Mouse (Mus musculus): ENCODE data around the gene Dcst2.

Gene Dcst2

DNA sequence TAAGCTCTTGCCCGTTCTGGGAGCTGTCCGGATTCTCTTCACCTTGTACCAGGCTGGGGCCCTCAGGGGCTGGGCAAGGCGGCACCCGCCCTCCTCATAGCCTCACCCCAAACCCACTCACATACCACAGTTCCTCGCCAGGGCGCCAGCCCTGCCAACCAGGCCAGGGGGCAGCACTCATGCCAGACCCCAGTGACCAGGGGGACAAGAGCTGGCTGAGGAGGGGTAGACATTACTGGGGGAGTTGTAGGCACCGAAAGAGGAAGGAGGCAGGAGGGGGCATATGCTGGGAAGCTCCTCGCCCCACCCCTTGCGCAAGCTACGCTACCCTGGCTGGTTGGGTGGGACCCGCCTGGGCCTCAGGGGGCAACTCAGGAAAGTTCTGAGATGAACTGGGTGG is 25.9 kb downstream of the Dcst2 start:
- no peak for DNase-seq (ENCODE audit: low read depth, low spot score)

DNA sequence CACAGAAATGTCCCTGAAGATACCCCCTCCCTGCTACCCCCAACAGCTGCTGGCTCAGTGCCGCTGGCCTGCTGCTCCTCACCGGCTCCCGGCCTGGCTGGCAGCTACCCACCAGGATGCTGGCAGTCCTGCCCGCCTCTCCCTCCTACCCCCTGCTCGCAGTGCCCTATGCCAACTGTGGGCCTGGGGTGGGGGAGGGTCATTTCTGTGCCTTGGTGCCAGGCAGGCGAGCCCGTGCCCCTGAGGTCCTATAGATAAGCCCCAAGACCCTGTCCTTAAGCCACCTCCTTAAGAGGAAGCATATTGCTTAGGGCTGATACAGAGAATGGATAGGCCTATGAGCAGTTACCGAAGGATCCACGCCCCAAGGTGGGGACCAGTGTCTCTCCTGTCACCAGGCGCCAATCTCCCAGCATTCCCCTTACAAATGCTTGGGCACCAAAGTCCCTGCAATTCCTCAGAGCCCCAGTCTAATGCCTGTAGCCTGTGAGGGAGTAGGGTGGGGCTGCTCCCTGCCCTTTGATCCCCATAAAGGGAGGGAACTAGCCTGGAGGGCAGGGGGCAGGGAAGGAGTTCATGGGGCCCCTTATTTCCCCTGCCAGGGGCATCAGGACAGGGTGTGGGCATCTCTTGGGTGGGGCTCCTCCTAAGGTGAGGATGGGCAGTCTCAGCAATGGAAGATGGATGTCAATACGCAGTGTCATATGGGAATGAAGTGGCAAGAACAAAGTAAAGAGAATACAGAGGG is 26.5 kb downstream of the Dcst2 start:
- no peak for DNase-seq (ENCODE audit: low read depth, low spot score)

DNA sequence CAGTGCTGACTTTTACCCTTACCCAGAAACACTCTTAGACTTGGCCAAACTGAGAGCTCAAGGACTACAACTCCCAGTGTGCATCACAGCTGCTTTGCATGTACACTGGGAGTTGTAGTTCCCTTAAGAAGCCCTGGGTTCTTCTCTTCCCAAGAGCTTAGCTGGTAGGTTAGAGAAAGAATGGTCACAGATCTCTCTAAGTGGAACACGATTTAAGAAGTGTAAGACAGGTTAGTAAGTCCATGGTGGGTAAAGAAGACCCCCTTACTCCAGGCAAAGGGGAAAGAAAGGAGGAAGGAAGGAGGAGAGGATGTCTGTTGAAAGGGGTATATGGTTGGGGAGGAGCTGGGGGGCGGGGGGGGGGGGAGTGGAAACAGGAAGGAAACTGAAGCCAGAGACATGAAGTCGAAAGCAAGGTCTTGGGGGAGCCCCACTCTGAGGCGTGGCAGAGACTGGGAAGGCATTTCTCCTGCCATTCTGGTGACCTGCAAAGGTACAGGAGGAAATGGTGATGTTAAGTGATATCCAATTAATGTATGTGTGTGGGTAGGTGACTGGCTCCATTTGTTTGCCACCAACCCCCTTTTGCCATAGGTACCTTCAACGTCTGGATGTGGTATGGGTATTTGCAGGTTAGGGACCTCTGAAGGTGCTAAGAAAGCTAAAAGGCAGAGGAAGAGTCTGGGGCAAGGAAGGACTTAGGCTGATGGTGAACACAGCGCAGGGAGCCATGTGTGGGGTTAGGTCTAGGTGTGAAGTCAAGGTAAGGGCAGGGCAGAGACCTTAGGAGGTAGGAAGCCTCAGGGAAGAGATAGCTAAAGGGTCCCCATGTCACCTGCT is 27.3 kb downstream of the Dcst2 start:
- no peak for DNase-seq (ENCODE audit: low read depth, low spot score)

DNA sequence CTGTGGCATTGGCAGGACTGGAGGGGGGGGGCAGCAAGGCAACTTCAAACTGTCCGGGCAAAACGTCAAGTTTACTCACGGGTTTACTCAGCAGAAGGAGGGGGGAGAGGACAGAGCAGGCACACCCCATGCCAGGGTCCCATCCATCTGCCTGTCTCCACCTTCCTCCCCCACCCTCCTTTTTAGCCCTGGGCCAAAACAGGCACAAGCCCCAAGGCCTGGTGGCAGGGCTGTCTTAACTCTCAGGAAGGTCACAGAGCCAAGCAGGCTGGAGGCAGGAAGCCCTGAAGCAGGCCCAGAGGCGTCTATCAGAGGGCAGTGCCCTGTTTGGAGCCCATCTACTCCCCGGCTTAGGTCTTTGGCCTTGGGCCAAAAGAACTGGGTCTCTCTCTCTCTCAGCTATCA is 28.3 kb downstream of the Dcst2 start:
- DNase-seq (ENCODE audit: low read depth, low spot score) = no peak

DNA sequence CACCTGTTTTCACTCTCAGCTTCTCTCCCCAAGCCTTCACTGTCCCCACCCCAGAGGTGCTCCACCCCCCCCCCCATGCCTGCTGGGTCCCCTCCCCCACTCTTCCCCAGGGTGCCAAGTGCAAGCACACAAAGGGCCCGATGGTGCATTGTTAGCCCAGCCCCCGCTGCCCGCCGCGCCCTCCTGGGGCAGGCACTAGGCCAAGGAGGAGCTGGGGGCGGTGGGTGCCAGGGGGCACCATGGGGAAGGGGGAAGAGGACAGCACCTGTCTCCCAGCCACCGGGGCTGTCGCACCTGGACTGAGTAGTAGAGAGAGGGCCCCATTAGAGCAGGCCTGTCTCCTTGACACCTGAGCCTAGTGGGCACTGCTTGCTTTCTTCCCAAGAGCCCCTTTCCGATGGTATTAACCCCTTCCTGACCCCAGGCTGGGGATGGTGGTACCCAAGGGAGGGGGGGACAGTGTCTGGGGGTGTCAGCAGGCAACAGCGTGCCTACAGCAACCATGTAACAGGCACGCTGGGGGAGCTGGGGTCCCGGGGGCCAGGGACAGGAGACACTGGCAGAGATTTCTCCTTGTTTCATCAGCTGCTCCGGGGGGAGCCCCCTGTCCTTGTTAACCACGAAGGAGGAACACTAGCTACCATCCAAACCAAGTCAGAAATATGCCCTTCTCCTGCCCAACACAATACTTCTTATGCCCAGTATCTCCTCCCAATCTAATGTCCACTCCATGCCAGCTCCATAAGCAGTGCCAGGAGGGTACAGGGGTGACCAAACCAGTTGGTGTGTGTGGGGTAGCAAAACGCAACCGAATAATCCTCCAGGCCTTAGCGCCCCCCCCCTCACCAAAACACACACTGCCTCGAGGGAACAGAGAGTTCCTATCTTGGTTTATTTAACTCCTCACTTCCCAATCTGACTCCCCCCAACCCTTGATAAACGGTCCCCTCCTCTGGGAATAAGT is 29.2 kb downstream of the Dcst2 start:
- DNase-seq (ENCODE audit: low read depth, low spot score) = no peak

DNA sequence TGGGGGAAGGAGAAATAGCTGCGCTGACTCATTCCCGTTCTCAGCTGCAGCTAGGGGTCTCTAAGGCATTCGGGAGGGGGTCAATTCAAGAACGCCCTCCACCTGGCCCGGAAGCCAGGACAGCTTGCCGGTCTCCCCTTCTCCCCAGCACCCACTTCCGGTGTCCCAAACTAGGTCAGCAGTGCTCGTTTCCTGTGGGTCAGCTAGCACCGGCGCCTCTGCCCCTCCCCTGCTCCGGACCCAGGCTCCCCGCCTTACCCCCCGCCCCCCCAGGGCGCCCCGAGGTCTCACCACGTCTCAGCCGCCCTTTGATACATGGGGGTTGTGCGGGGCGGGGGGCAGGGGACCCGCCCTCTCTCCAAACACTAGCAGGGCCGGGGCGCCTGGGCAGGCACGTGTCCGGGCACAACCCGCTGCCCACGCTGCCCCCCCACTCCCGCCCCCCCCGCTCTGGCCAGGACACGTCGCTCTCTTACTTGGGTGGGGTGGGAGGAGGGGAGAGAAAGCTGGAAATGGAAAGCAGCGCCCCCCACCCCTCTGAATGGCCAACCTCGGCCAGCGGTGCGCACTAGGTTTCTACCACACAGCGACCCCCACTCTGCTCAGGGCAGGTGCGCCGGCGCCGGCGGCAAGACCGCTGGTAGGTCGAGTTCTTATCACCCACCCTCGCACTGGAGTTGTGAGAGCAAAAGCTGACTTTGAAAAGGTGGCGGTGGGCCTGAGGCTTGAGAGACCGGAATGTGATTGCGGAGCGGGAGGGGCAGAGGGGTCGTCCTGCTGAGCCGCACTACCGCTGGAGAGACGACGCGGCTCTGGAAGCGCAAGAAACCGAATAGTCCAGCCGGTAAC is 30.1 kb downstream of the Dcst2 start:
- peak; percentile 57 for DNase-seq (ENCODE audit: low read depth, low spot score)

DNA sequence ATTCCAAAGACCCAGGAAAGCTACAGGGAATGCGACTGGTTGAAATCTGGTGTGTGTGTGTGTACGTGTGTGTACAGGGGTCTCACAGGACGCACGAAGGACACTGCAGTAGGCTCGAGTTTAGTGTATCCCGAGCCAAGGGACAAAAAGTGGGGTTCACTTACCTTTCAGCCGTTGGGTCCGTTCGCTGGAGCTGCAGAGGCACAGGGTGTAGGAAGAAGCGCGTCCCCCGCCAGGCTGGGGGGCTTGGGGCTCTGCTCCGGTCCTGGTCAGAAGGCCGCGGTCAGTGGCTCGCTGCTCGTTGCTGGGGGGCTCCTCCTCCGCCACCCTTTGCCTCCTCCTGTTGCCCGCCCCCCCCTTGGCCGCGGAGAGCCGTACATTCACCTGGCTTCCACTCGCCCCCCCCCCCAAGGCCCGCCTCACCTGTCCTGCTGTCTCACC is 31.1 kb downstream of the Dcst2 start:
- no peak for DNase-seq (ENCODE audit: low read depth, low spot score)

DNA sequence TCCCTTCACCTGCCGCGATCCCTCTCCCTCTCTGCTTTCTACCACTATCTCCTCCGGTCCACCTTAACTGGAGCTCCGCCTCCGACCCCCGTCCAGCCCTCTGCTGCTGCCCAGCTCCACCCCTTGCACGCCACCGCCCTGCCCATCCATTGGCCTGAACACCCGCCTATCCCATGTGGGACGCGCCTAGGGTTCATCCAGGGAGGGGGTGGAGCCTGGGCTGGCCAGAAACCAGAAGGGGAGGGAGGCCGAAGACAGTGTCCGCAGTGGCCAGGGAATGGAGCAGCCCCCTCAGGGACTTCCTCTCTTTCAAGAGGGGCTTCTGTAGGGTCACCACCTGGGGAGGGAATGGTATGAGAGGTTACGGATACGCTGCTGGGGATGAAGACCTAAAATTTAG is 31.8 kb downstream of the Dcst2 start:
- DNase-seq (ENCODE audit: low read depth, low spot score) = peak; percentile 94

DNA sequence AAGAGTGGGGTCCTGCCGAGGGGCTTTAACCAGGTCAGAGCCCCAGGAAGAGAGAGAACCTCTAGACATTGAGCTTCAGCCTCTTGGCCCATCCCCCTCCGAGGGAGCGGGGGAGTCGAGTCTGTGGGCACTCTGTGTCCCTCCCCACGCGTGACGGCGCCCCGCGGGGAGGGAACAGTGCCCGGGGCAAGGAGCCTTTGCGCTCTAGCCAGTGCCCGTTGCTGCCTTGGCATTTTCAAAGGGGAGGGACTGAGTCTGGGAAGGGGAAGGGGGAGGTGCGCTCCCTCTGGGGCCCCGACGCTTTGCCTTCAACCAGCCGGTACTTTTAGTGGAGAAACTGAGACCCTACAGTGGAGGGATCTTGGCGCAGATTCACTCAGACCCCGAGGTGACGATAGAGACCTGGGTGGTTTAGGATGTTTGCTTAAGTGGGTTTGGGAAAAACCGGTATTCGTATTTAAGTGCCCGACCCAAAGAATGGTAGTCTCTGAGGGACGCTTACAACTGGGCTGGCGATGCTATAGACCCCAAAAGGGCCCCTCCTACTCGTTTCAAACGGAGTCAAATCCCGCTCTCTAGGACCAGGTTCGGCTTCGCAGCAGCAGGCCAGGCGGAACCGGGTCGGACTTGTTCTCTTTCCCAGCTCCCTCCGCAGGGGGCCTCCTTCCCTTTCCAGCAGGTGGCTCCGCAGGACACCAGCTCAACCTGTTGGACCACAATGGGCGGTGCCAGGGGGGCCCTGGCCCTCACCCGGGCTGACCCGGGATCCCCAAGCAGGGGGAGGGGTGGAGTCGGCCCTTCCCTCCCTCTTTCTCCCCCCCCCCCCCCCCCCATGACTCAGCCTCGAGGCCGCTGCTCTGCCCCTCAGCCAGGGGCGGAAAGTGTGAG is 32.5 kb downstream of the Dcst2 start, which contains the start of gene Zbtb7b:
Gene Zbtb7b, minus strand, starts transcription at position 771 of the 888 bp plus-strand sequence.
- peak; percentile 64 for DNase-seq (ENCODE audit: low read depth, low spot score)

DNA sequence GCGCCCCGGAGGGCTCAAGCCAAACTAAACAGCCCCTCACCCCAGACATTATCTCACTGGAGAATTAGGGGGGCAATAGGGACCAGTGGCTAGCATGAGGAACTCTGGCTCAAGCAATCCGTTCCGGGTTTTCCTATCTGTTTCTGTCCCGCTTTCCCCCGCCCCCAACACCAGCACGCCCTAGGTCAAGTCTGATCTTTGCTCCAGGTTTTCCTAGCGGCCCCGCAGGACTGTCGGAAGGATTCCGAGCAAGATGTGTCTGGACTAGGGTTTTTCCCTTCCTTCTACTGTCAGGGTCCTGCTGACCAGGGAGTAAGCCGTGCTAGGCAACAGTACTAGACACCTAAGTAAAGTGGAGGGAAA is 33.1 kb downstream of the Dcst2 start:
- DNase-seq (ENCODE audit: low read depth, low spot score) = peak; percentile 73

DNA sequence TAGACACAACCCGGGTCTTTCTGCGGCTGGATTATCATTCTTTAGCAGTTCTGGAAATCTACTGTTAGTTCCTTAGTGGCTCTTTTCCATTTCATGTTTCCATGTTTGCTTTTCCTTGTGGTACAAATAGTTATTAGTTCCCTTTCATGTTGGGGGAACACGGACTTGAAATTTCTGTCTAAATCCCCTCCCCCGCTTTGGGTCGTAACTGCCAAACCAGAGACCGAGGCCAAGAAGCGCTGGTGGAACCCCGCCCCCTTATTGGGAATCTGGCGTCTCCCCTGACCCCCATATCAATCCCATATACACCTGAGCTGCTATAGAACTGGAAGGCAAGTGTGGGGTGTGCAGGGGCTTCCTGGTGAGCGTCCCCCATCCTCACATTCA is 33.6 kb downstream of the Dcst2 start:
- no peak for DNase-seq (ENCODE audit: low read depth, low spot score)

DNA sequence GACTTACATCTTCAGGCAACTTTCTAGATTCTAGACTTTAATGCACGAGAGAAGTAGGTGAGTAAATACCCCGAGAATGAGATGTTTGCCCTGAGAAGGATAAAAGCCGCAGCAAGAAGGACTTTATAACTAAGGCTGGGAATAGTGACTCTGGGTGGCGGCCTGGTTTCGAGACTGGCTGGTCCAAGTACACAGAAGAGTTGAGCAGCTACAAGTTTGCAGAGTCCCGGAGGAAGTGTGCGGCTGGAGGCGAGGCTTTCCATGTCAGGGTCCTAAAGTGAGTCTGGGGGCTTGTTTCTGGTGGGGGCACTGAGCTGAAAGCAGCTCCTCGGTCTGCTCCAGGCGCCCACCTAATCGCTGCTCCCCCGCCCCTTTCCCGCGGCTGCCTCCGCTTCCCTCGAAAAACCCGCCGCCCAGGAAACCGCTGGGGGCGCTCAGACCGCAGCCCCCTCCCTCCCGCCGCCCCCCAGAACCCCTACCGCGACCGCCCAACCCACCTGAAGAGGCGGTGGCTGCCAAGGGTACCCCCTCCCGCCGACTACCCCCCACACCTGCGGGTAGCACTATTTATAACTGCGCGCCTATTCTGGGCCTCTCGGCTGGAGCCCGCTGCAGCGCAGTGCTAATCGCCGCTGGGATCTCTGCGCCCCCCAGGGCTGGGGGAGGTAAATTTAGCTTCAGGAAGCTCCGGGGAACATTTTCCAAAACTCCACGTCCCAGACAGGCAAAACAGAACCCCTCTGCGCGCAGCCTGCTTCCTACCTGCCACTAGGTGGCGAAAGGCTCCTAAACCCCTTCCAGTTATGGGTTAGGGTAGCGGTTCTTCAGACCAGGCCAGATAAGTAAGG is 34.3 kb downstream of the Dcst2 start:
- no peak for DNase-seq (ENCODE audit: low read depth, low spot score)

DNA sequence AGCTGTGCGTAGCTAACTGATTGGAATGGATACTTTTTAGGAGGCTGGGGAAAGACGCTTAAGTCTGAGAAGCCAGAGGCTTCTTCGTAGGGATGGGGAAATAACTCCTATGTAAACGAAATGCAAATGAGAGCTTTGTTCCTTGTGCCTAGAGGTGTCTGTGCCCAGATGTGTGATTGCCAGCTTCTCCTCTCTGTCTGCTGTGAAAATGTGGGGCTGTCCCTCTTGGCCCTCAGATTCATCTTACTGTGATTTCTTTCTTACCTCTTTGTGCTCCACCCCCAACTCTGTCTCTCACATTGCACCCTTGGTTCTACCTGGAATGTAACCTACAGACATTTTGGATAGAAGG is 34.9 kb downstream of the Dcst2 start:
- no peak for DNase-seq (ENCODE audit: low read depth, low spot score)

DNA sequence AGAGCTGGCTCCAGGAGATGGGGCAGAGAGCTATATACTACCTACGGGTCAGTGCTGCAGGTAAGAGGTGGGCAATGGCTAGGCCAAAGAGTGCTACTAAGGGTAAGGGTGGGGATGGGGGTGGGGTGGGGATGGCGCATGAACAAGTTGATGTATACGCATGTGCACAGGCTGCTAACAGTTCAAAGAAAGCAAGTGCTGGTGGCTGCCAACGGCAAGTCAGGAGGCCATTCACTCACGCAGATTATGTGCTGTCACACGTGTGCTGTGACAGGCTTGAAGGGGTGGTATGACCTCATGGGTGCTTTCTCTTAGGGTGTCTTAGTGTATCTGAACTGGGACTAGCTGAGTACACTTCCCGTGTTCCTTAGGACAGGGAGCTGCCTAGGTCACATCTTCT is 39.6 kb downstream of the Dcst2 start:
- no peak for DNase-seq (ENCODE audit: low read depth, low spot score)

DNA sequence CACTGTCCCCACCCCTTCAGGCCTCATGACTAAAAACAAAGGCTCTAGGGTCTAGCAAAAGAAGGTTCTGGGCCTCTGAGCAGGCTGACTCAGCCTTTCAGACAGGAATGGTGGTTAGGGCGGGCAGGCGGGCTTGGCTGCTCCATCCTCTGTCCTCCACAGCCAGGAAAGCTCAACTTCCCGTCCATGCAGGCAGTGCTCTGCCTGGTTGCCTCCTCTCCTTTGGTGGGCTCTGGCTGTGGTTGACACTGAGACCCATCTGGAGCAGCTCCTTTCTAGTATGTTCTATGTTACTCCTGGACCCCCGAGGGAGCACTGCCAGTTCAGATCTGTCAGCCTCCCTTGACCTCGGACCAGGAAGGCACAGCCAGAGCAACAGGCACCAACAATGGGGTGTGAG is 40.9 kb downstream of the Dcst2 start, which contains the start of gene Lenep:
Gene Lenep, minus strand, starts transcription at position 101 of the 400 bp plus-strand sequence.
- no peak for DNase-seq (ENCODE audit: low read depth, low spot score)

DNA sequence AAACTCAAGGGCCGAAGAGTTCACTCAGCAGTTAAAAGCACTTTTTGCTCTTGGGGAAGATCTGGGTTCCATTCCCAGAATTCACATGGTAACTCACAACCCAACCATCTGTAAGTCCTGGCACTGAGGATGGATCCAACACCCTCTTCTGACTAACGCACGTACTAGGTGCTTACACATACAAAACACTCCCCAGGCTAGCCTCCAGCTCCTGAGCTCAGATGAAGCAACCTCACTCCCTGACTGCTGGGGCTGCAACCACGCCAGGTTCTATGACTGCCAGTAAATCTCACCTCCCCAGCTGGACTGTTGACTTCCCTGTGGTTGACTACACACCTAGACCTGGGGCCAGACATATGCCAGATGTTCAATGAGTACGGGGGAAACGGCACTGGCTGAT is 45.1 kb downstream of the Dcst2 start:
- DNase-seq (ENCODE audit: low read depth, low spot score) = no peak

DNA sequence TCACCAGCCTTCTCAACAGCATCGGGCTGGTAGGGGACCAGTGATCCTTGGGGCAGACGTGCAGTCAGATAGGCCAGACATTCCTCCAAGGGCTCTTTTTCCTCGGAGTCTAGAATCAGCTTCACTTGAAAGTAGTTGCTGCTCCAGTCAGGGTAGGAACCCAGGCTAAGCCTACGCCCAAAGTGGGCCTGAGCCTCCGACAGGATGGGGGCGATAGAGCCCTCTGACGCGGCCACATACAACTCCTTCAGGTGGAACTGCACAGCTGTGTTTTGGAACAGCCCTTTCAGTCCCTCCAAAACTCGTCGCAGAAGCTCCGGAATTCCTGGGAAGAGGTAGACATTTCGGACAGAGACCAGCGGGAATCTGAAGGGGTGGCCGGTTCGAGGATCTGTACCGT is 46.7 kb downstream of the Dcst2 start:
- no peak for DNase-seq (ENCODE audit: low read depth, low spot score)

DNA sequence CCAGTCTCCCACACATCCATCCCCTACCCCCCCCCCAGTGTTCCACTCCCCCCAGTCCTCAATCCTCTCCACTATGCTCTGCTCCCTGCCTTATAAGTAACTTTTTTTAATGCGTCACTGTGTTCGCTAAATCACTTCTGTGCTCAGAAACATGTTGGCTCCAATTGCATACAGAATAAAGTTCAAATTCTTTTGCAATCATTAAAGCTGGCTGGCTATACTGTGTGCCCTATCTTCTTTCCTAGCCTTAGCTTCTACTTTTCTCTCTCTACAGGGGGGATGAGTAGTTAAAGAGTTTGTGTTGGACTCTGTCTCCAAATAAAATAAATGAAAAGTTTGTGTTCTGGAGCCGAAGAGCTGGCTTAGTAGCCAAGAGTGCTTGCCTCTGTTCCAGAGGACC is 47.9 kb downstream of the Dcst2 start:
- DNase-seq (ENCODE audit: low read depth, low spot score) = no peak

DNA sequence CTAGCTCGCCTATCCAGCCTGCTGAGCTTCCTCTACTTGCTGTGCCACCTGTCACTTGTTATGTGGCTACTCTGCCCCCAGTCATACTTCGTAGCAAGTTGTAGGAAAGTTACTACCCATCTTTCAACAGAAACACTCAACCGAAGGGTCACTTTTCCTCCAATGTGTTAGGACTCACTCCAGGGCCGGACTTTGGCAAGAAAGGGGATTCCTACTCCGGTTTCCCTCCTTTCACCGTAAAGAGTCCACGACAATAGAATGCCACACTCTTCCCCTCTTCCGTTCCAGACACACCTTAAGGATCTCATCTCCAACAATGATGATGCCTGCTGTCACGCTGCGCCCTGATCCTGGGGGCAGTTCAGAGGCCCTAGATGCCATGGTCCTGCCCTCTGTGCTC is 49.1 kb downstream of the Dcst2 start:
- no peak for DNase-seq (ENCODE audit: low read depth, low spot score)

All from retina, adult 2 months (tissue).